Mouse (Mus musculus) heart, postnatal 0 days (tissue): Measurements from ENCODE around the gene Dolpp1.

Experiments
- CTCF ChIP-seq: IDR thresholded peaks from 2 replicates; pipeline ENCODE4 v1.5.1; 2016; ENCODE audit warnings: antibody characterized with exemption, control low read depth, low read depth
- EP300 ChIP-seq: IDR thresholded peaks from 2 replicates; pipeline ENCODE4 v1.6.1; 2016; ENCODE audit warnings: antibody characterized with exemption, low read depth

DNA sequence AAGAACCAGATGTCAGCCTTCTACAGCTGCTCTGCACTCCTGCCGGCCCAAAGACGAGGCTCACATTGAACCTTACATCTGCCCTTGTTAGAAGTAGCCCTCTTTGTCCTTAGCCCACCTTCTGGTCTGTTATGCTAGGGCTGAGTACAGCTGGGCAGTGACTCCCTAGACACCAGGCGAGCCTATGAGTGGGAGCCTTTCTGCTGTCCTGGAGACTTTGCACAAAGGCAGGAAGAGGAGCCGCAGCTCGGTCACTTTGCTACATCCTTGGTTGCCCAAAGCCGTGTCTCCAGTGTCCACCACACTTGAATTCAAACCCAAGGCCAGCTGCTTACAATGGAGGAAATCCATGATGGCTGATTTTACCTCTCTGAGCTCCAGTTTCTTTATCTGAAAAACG, 56.3 kb downstream of the Dolpp1 start:
- TF ChIP-seq CTCF (no peak), EP300 (no peak)
